Mouse (Mus musculus): ENCODE measurements around the gene Psma2. TPM values are rescaled to one million over a fixed set of nuclear protein-coding genes. Genes with fewer than 3 reads are reported as not detected.
A peak's percentile ranks its signal among the peaks of the same experiment; 100 is the strongest.

Psma2 gene
- 153 TPM for polyA plus RNA-seq (2021)

DNA sequence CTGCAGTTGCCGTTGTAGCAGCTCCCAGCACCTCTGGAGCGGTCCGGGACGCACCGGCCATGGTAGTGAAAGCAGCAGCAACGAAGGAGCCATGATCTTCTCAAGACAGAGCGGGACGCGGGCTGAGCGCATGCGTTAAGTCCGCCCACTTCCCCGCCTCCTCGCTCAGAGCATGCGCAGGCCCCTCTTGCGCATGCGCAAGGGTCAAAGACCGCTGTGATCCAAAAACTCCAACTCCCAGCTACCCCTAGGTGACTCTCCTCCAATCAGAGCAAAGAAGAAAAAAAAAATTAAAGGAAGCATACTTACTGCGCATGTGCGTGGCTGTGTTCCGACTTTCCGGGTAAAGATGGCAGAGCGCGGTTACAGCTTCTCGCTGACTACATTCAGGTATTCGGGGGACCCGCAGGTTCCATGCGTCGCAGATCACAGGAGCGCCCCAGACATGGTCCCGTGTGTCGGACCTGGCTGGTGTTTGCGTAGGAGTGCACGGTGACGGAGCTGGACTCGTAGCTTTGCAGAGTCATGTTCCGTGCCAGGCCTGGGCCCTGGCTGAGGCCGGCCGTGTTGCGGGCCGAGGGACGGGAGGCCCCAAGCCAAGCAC is at the start of gene Psma2, which contains the start of gene Mrpl32:
Gene Psma2 (plus strand): TSS at position 315 of the 604 bp plus-strand sequence.
Gene Mrpl32 (minus strand): TSS at position 240 of the 604 bp plus-strand sequence.
- in situ Hi-C loops (cut with MboI; ENCODE audit: low pct_unique_long_range_greater_than_20kb) = loop anchor here (10.0 to 25.0 kb wide), 2 partner anchors 551 to 658 kb away; partner anchors contain the start of genes Arid4b, B3galnt2 and Ggps1
- no peaks in the 10 kb centered on the region for H3K27me3 ChIP-seq
- DNase-seq (ENCODE audit: low read depth, low spot score) (peak; percentile 91), ATAC-seq (peak; percentile 98)
- ChIA-PET CTCF (interaction anchor here (1.3 to 1.6 kb wide), 3 partner anchors 9 to 724 kb away, joined by 3 to 4 read pairs (median 3); partner anchors contain the start of gene AW209491), POLR2A (interaction anchor here (0.6 to 0.7 kb wide), 2 partner anchors 17 to 1295 kb away, joined by 3 read pairs; partner anchors contain the start of gene AW209491)
- no peak for TF ChIP-seq CTCF (IDR thresholded peaks at IDR 0.05)

DNA sequence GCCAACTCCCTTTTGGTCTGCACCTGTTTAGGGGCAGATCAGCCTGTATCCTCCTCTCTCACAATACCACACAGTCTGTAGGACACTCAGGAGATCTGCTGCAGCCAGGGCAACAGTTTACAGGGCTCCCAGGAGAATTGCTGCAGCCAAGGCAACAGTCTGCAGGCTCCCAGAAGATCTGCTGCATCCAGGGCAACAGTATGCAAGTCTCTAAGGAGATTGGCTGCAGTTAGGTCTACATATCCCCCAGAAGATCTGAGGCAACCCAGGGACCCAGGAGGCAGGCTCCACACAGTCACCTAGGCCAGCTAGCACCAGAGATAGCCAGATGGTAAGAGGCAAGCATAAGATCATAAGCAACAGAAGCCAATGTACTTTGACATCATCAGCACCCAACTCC is 38.9 kb upstream of the Psma2 start:
- no peak for DNase-seq (ENCODE audit: low read depth, low spot score)
- ChIA-PET CTCF (no interaction called here), POLR2A (no interaction called here)
- in situ Hi-C loops (cut with MboI; ENCODE audit: low pct_unique_long_range_greater_than_20kb) = no loop called here
- no peak for TF ChIP-seq CTCF (IDR thresholded peaks at IDR 0.05)
- no peak for ATAC-seq
- no peaks in the 10 kb centered on the region for H3K27me3 ChIP-seq

GRCm38 (mm10) chr13:14580392-14580791 is 32.6 kb upstream of the Psma2 start:
- CTCF ChIA-PET = no interaction called here
- in situ Hi-C loops (cut with MboI; ENCODE audit: low pct_unique_long_range_greater_than_20kb) = no loop called here
- no peak for TF ChIP-seq CTCF (IDR thresholded peaks at IDR 0.05)
- H3K27me3 ChIP-seq = no peaks in the 10 kb centered on the region
- ATAC-seq (no peak), DNase-seq (ENCODE audit: low read depth, low spot score) (no peak)
- POLR2A ChIA-PET = no interaction called here

DNA sequence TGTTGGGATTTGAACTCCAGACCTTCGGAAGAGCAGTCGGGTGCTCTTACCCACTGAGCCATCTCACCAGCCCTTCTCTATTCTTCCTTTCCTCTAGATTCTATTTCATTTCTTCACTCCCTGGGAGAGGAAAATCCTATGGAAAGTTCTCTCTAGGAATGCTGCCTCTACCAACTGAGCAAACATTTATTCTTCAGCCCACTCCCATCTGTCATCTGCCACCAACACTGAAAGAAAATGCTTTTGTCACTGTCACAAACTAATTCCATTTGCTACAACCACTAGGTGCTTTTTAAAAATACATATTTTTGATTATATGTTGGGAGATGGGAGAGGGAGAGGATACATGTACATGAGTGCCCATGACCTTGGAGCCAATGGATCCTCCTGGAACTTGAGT is 10.3 kb upstream of the Psma2 start:
- no peak for TF ChIP-seq CTCF (IDR thresholded peaks at IDR 0.05)
- no peak for ATAC-seq
- ChIA-PET CTCF (no interaction called here), POLR2A (no interaction called here)
- in situ Hi-C loops (cut with MboI; ENCODE audit: low pct_unique_long_range_greater_than_20kb) = loop anchor here (25.0 kb wide), 1 partner anchor 540 kb away; the partner anchor contains the start of genes Arid4b and Ggps1
- no peak for DNase-seq (ENCODE audit: low read depth, low spot score)
- H3K27me3 ChIP-seq = peaks cover 13% of the 10 kb centered on the region

GRCm38 (mm10) chr13:14607616-14608015 is 5.4 kb upstream of the Psma2 start:
- in situ Hi-C loops (cut with MboI; ENCODE audit: low pct_unique_long_range_greater_than_20kb) = loop anchor here (25.0 kb wide), 1 partner anchor 545 kb away; the partner anchor contains the start of genes Arid4b and Ggps1
- CTCF ChIA-PET = no interaction called here
- no peak for ATAC-seq
- no peak for DNase-seq (ENCODE audit: low read depth, low spot score)
- POLR2A ChIA-PET = no interaction called here
- H3K27me3 ChIP-seq = peaks cover 4% of the 10 kb centered on the region
- no peak for TF ChIP-seq CTCF (IDR thresholded peaks at IDR 0.05)

- no peak for TF ChIP-seq CTCF (IDR thresholded peaks at IDR 0.05)
- POLR2A ChIA-PET = interaction anchor here (0.6 kb wide), 1 partner anchor 1295 kb away, joined by 3 read pairs; no protein-coding TSS in a partner anchor
- ATAC-seq = no peak
- DNase-seq (ENCODE audit: low read depth, low spot score) = no peak
- no peaks in the 10 kb centered on the region for H3K27me3 ChIP-seq
- in situ Hi-C loops (cut with MboI; ENCODE audit: low pct_unique_long_range_greater_than_20kb) = loop anchor here (10.0 to 25.0 kb wide), 2 partner anchors 550 to 658 kb away; partner anchors contain the start of genes Arid4b, B3galnt2 and Ggps1
- CTCF ChIA-PET = interaction anchor here (1.6 kb wide), 1 partner anchor 17 kb away, joined by 4 read pairs; the partner anchor contains the start of gene AW209491
Observed at GRCm38 (mm10) chr13:14612463-14612862, 577 bp upstream of the Psma2 start.

DNA sequence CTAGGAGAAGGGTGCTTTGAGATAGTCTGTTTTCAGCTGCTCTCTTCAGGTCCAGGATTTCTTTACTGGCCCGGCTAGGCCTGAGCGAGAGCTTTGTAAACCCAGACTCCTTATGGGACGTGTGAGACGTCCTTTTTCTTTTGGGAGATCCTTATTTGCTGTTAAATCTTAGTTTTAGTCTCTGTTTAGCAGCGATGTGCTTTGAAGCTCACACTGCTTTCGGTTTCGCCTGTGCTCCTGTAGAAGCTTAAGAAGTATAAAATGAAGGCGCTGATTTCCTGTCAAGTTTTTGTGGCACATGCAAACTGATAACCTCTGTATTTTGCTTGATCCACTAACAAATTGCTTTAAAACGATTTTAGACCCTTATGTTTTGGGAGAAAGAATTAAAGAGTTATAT is 513 bp downstream of the Psma2 start:
- no peak for TF ChIP-seq CTCF (IDR thresholded peaks at IDR 0.05)
- in situ Hi-C loops (cut with MboI; ENCODE audit: low pct_unique_long_range_greater_than_20kb) = loop anchor here (10.0 to 25.0 kb wide), 2 partner anchors 551 to 659 kb away; partner anchors contain the start of genes Arid4b, B3galnt2 and Ggps1
- DNase-seq (ENCODE audit: low read depth, low spot score) (peak; percentile 4), ATAC-seq (peak; percentile 3)
- ChIA-PET POLR2A (interaction anchor here (0.7 kb wide), 1 partner anchor 16 kb away, joined by 3 read pairs; the partner anchor contains the start of gene AW209491), CTCF (interaction anchor here (1.3 to 1.6 kb wide), 3 partner anchors 8 to 724 kb away, joined by 3 to 4 read pairs (median 3); partner anchors contain the start of gene AW209491)
- H3K27me3 ChIP-seq = no peaks in the 10 kb centered on the region

DNA sequence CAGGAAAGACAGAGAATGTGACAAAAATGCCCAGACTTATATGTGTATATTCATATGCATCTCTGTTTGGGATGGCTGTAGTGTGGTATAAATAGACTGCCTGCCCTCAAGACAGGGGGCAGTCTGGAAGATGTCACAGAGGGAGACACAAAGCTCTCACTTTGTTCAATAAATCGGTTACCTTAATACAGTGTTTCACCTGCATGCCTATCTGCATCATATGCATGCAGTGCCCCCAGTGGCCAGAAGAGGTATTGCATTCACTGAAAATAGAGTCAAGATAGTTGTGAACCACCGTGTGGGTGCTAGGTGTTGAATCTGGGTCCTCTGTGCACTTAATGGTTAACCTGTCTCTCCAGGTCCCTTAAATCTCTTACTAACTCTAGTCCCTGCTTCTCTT is 5.7 kb downstream of the Psma2 start:
- in situ Hi-C loops (cut with MboI; ENCODE audit: low pct_unique_long_range_greater_than_20kb) = loop anchor here (10.0 to 25.0 kb wide), 2 partner anchors 556 to 664 kb away; partner anchors contain the start of genes Arid4b, B3galnt2 and Ggps1
- POLR2A ChIA-PET = no interaction called here
- no peaks in the 10 kb centered on the region for H3K27me3 ChIP-seq
- TF ChIP-seq CTCF (IDR thresholded peaks at IDR 0.05) = peak; percentile 84
- CTCF ChIA-PET = interaction anchor here (0.8 to 2.3 kb wide), 4 partner anchors 10 to 430 kb away, joined by 4 to 35 read pairs (median 4); partner anchors contain the start of gene AW209491
- DNase-seq (ENCODE audit: low read depth, low spot score) (no peak), ATAC-seq (peak; percentile 78)

- in situ Hi-C loops (cut with MboI; ENCODE audit: low pct_unique_long_range_greater_than_20kb) = no loop called here
- ATAC-seq (peak; percentile 96), DNase-seq (ENCODE audit: low read depth, low spot score) (peak; percentile 65)
- no peak for TF ChIP-seq CTCF (IDR thresholded peaks at IDR 0.05)
- ChIA-PET CTCF (interaction anchor here (0.9 to 3.9 kb wide), 3 partner anchors 11 to 19 kb away, joined by 4 to 35 read pairs (median 4); partner anchors contain the start of genes Mrpl32 and Psma2), POLR2A (interaction anchor here (0.6 to 1.0 kb wide), 3 partner anchors 17 to 1152 kb away, joined by 3 read pairs; no protein-coding TSS in a partner anchor)
- H3K27me3 ChIP-seq = no peaks in the 10 kb centered on the region
Observed at GRCm38 (mm10) chr13:14629726-14630641, 16.9 kb downstream of the Psma2 start, which contains the start of gene AW209491. Gene AW209491, plus strand, starts transcription at chr13:14630154.

- CTCF ChIA-PET = no interaction called here
- POLR2A ChIA-PET = no interaction called here
- DNase-seq (ENCODE audit: low read depth, low spot score) (no peak), ATAC-seq (no peak)
- TF ChIP-seq CTCF (IDR thresholded peaks at IDR 0.05) = no peak
- no peaks in the 10 kb centered on the region for H3K27me3 ChIP-seq
- in situ Hi-C loops (cut with MboI; ENCODE audit: low pct_unique_long_range_greater_than_20kb) = no loop called here
Observed at GRCm38 (mm10) chr13:14639998-14640397, 27.0 kb downstream of the Psma2 start.
